Mouse (Mus musculus): ENCODE data around the gene Grid1. TPM values are rescaled to one million over a fixed set of nuclear protein-coding genes. Genes with fewer than 3 reads are reported as not detected.

The Grid1 gene
- polyA plus RNA-seq, 1 experiment from 2014 or later, result 0.76 TPM

- H3K4me2 ChIP-seq (replicated peaks; ENCODE audit: low read depth, low read length), result peak overlapping the region; percentile 91
- no peak overlapping the region for H3K9ac ChIP-seq (ENCODE audit: low read depth, low read length)
- H3K27me3 ChIP-seq (ENCODE audit: control insufficient read depth, insufficient read depth, low read length), result peaks cover 79% of the 10 kb centered on the region
- H3K36me3 ChIP-seq (ENCODE audit: control insufficient read depth, insufficient read depth, low read length), result no peaks in the 10 kb centered on the region
- 0 out of 2 replicates have a peak, but pooled peaks cover 8% of the 10 kb centered on the region for H3K4me1 ChIP-seq (ENCODE audit: control insufficient read depth, insufficient read depth, low read length)
- H3K9me3 ChIP-seq (ENCODE audit: control insufficient read depth, low read length), result no peaks in the 10 kb centered on the region
- no peak overlapping the region for H3K27ac ChIP-seq (ENCODE audit: low read depth, low read length)
- H3K4me3 ChIP-seq (ENCODE audit: low read length), result peak overlapping the region; percentile 49
- no peak for ATAC-seq (ENCODE audit: low FRiP score, low TSS enrichment)
- WGBS, result 2% methylated on average over 26 of the region's 26 CpGs
These were observed 1.4 kb downstream of the Grid1 start for GRCm38 (mm10) chr14:34821131-34821790.

GRCm38 (mm10) chr14:34823136-34823535 lies 3.2 kb downstream of the Grid1 start:
- no peaks in the 10 kb centered on the region for H3K9me3 ChIP-seq (ENCODE audit: control insufficient read depth, low read length)
- H3K27me3 ChIP-seq (ENCODE audit: control insufficient read depth, insufficient read depth, low read length), result peaks cover 61% of the 10 kb centered on the region
- H3K27ac ChIP-seq (ENCODE audit: low read depth, low read length), result no peak overlapping the region
- H3K4me1 ChIP-seq (ENCODE audit: control insufficient read depth, insufficient read depth, low read length), result 0 out of 2 replicates have a peak, but pooled peaks cover 8% of the 10 kb centered on the region
- 3% methylated on average over 17 of the region's 17 CpGs for WGBS
- no peaks in the 10 kb centered on the region for H3K36me3 ChIP-seq (ENCODE audit: control insufficient read depth, insufficient read depth, low read length)
- H3K4me3 ChIP-seq (ENCODE audit: low read length), result peak overlapping the region; percentile 19
- peak overlapping the region; percentile 40 for H3K4me2 ChIP-seq (replicated peaks; ENCODE audit: low read depth, low read length)
- 0 out of 2 replicates have a peak overlapping the region, but pooled peaks have one; percentile 2 for H3K9ac ChIP-seq (ENCODE audit: low read depth, low read length)
- peak; percentile 17; the same call in 1 of the 2 replicates for ATAC-seq (ENCODE audit: low FRiP score, low TSS enrichment)

- no peaks in the 10 kb centered on the region for H3K36me3 ChIP-seq (ENCODE audit: control insufficient read depth, insufficient read depth, low read length)
- no peak overlapping the region for H3K4me3 ChIP-seq (ENCODE audit: low read length)
- 85% methylated on average over 3 of the region's 3 CpGs for WGBS
- H3K9me3 ChIP-seq (ENCODE audit: control insufficient read depth, low read length), result no peaks in the 10 kb centered on the region
- 0 out of 2 replicates have a peak, but pooled peaks cover 7% of the 10 kb centered on the region for H3K4me1 ChIP-seq (ENCODE audit: control insufficient read depth, insufficient read depth, low read length)
- no peak overlapping the region for H3K9ac ChIP-seq (ENCODE audit: low read depth, low read length)
- ATAC-seq (ENCODE audit: low FRiP score, low TSS enrichment), result no peak
- H3K27me3 ChIP-seq (ENCODE audit: control insufficient read depth, insufficient read depth, low read length), result peaks cover 50% of the 10 kb centered on the region
- no peak overlapping the region for H3K27ac ChIP-seq (ENCODE audit: low read depth, low read length)
- no peak overlapping the region for H3K4me2 ChIP-seq (replicated peaks; ENCODE audit: low read depth, low read length)
These were observed 4.3 kb downstream of the Grid1 start for GRCm38 (mm10) chr14:34824186-34824585.

GRCm38 (mm10) chr14:34825902-34826301 lies 6.0 kb downstream of the Grid1 start:
- peaks cover 33% of the 10 kb centered on the region for H3K27me3 ChIP-seq (ENCODE audit: control insufficient read depth, insufficient read depth, low read length)
- H3K4me3 ChIP-seq (ENCODE audit: low read length), result no peak overlapping the region
- no peaks in the 10 kb centered on the region for H3K36me3 ChIP-seq (ENCODE audit: control insufficient read depth, insufficient read depth, low read length)
- ATAC-seq (ENCODE audit: low FRiP score, low TSS enrichment), result no peak
- 33% methylated on average over 3 of the region's 3 CpGs for WGBS
- H3K27ac ChIP-seq (ENCODE audit: low read depth, low read length), result no peak overlapping the region
- H3K9ac ChIP-seq (ENCODE audit: low read depth, low read length), result no peak overlapping the region
- no peaks in the 10 kb centered on the region for H3K4me1 ChIP-seq (ENCODE audit: control insufficient read depth, insufficient read depth, low read length)
- H3K9me3 ChIP-seq (ENCODE audit: control insufficient read depth, low read length), result no peaks in the 10 kb centered on the region
- no peak overlapping the region for H3K4me2 ChIP-seq (replicated peaks; ENCODE audit: low read depth, low read length)

- Histone ChIP-seq H3K4me2 (replicated peaks; ENCODE audit: low read depth, low read length) (no peak overlapping the region), H3K27me3 (ENCODE audit: control insufficient read depth, insufficient read depth, low read length) (no peaks in the 10 kb centered on the region; the same call in 1 of the 2 replicates), H3K27ac (ENCODE audit: low read depth, low read length) (no peak overlapping the region), H3K4me3 (ENCODE audit: low read length) (no peak overlapping the region), H3K36me3 (ENCODE audit: control insufficient read depth, insufficient read depth, low read length) (no peaks in the 10 kb centered on the region), H3K9ac (ENCODE audit: low read depth, low read length) (no peak overlapping the region), H3K4me1 (ENCODE audit: control insufficient read depth, insufficient read depth, low read length) (no peaks in the 10 kb centered on the region), H3K9me3 (ENCODE audit: control insufficient read depth, low read length) (no peaks in the 10 kb centered on the region)
- ATAC-seq (ENCODE audit: low FRiP score, low TSS enrichment), result no peak
- 67% methylated on average over 6 of the region's 6 CpGs for WGBS
These were observed 9.9 kb downstream of the Grid1 start for GRCm38 (mm10) chr14:34829831-34830230.

- no peak overlapping the region for H3K9ac ChIP-seq (ENCODE audit: low read depth, low read length)
- H3K36me3 ChIP-seq (ENCODE audit: control insufficient read depth, insufficient read depth, low read length), result no peaks in the 10 kb centered on the region
- no peak for ATAC-seq (ENCODE audit: low FRiP score, low TSS enrichment)
- H3K4me2 ChIP-seq (replicated peaks; ENCODE audit: low read depth, low read length), result no peak overlapping the region
- no peaks in the 10 kb centered on the region for H3K4me1 ChIP-seq (ENCODE audit: control insufficient read depth, insufficient read depth, low read length)
- WGBS, result 84% methylated on average over 3 of the region's 3 CpGs
- H3K9me3 ChIP-seq (ENCODE audit: control insufficient read depth, low read length), result no peaks in the 10 kb centered on the region
- no peaks in the 10 kb centered on the region; the same call in 1 of the 2 replicates for H3K27me3 ChIP-seq (ENCODE audit: control insufficient read depth, insufficient read depth, low read length)
- H3K4me3 ChIP-seq (ENCODE audit: low read length), result no peak overlapping the region
- H3K27ac ChIP-seq (ENCODE audit: low read depth, low read length), result no peak overlapping the region
These were observed 17.2 kb downstream of the Grid1 start for GRCm38 (mm10) chr14:34837145-34837544.

GRCm38 (mm10) chr14:34838999-34839398 lies 19.1 kb downstream of the Grid1 start:
- WGBS, result 67% methylated on average over 6 of the region's 6 CpGs
- no peak overlapping the region for H3K27ac ChIP-seq (ENCODE audit: low read depth, low read length)
- ATAC-seq (ENCODE audit: low FRiP score, low TSS enrichment), result no peak
- H3K9me3 ChIP-seq (ENCODE audit: control insufficient read depth, low read length), result no peaks in the 10 kb centered on the region
- no peaks in the 10 kb centered on the region for H3K36me3 ChIP-seq (ENCODE audit: control insufficient read depth, insufficient read depth, low read length)
- H3K4me2 ChIP-seq (replicated peaks; ENCODE audit: low read depth, low read length), result no peak overlapping the region
- no peak overlapping the region for H3K9ac ChIP-seq (ENCODE audit: low read depth, low read length)
- no peaks in the 10 kb centered on the region; the same call in 1 of the 2 replicates for H3K27me3 ChIP-seq (ENCODE audit: control insufficient read depth, insufficient read depth, low read length)
- H3K4me3 ChIP-seq (ENCODE audit: low read length), result no peak overlapping the region
- no peaks in the 10 kb centered on the region for H3K4me1 ChIP-seq (ENCODE audit: control insufficient read depth, insufficient read depth, low read length)

- no peaks in the 10 kb centered on the region for H3K27me3 ChIP-seq (ENCODE audit: control insufficient read depth, insufficient read depth, low read length)
- H3K27ac ChIP-seq (ENCODE audit: low read depth, low read length), result no peak overlapping the region
- ATAC-seq (ENCODE audit: low FRiP score, low TSS enrichment), result no peak
- H3K9ac ChIP-seq (ENCODE audit: low read depth, low read length), result no peak overlapping the region
- H3K4me1 ChIP-seq (ENCODE audit: control insufficient read depth, insufficient read depth, low read length), result no peaks in the 10 kb centered on the region
- H3K4me3 ChIP-seq (ENCODE audit: low read length), result no peak overlapping the region
- no peak overlapping the region for H3K4me2 ChIP-seq (replicated peaks; ENCODE audit: low read depth, low read length)
- 91% methylated on average over 4 of the region's 4 CpGs for WGBS
- no peaks in the 10 kb centered on the region for H3K9me3 ChIP-seq (ENCODE audit: control insufficient read depth, low read length)
- H3K36me3 ChIP-seq (ENCODE audit: control insufficient read depth, insufficient read depth, low read length), result no peaks in the 10 kb centered on the region
These were observed 20.0 kb downstream of the Grid1 start for GRCm38 (mm10) chr14:34839898-34840297.

GRCm38 (mm10) chr14:34843579-34843978 lies 23.7 kb downstream of the Grid1 start:
- no peaks in the 10 kb centered on the region for H3K4me1 ChIP-seq (ENCODE audit: control insufficient read depth, insufficient read depth, low read length)
- H3K4me3 ChIP-seq (ENCODE audit: low read length), result no peak overlapping the region
- no peaks in the 10 kb centered on the region for H3K27me3 ChIP-seq (ENCODE audit: control insufficient read depth, insufficient read depth, low read length)
- no peaks in the 10 kb centered on the region for H3K9me3 ChIP-seq (ENCODE audit: control insufficient read depth, low read length)
- WGBS, result 80% methylated on average over 5 of the region's 5 CpGs
- H3K4me2 ChIP-seq (replicated peaks; ENCODE audit: low read depth, low read length), result no peak overlapping the region
- ATAC-seq (ENCODE audit: low FRiP score, low TSS enrichment), result no peak
- no peaks in the 10 kb centered on the region for H3K36me3 ChIP-seq (ENCODE audit: control insufficient read depth, insufficient read depth, low read length)
- H3K27ac ChIP-seq (ENCODE audit: low read depth, low read length), result no peak overlapping the region
- H3K9ac ChIP-seq (ENCODE audit: low read depth, low read length), result no peak overlapping the region

All from kidney, embryonic 14.5 days (tissue).